Mouse (Mus musculus): Measurements from ENCODE around the gene Prss2. TPM values are rescaled to one million over a fixed set of nuclear protein-coding genes. Genes with fewer than 3 reads are reported as not detected.
"Not testable (repeated sequence)": the region's sequence is repeated elsewhere in the genome, so short reads cannot be mapped to it uniquely, and the experiment has no call there.

The Prss2 gene
- polyA plus RNA-seq, 1 experiment from 2014 or later: 10.5 TPM

DNA sequence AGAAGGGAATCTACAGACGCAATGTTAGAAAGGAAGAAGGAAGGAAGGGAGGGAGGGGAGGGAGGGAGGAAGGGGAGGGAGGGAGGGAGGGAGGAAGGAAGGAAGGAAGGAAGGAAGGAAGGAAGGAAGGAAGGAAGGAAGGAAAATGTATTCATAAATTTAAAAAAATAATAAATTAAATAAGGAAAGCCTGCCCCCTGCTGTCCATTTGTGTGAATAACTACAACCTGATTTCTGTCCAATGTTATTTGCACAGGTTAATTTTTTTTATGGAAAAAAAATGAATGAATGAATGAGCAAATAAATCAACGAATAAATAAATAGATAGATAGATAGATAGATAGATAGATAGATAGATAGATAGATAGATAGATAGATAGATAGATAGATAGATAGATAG is 8.4 kb downstream of the Prss2 start:
- H3K4me3 ChIP-seq (ENCODE audit: low read depth, low read length); H3K36me3 ChIP-seq (ENCODE audit: control insufficient read depth, insufficient read depth); H3K4me2 ChIP-seq (replicated peaks; ENCODE audit: low read depth); H3K4me1 ChIP-seq (replicated peaks; ENCODE audit: control insufficient read depth, insufficient read depth, low read length); H3K9me3 ChIP-seq (ENCODE audit: control insufficient read depth); H3K27me3 ChIP-seq (replicated peaks; ENCODE audit: control insufficient read depth, insufficient read depth, low read length); H3K27ac ChIP-seq (ENCODE audit: low read depth, low read length); H3K9ac ChIP-seq (ENCODE audit: low read depth, low read length); ATAC-seq: not testable (repeated sequence)
- 40% methylated on average over 2 of the region's 2 CpGs for WGBS
- peak; percentile 38; the same call in 1 of the 2 replicates for TF ChIP-seq CTCF (IDR thresholded peaks at IDR 0.05; ENCODE audit: low read depth)

DNA sequence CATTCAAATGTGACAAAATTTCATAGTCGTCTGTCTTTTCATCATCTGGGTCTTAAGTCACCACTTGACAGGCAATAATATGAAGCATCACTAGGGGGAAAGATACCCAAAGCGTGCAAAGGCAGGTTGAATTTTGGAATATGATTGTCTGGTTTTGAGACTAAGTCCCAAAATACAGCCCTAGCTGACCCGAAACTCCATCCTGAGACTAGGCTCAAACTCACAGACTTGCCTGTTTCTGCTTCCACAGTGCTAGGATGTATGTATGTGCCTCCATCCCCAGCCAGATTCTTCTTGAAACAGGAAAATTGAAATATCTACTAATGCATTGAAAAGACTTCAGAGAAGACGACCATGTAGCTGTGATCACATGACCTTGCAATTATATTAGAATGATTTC is 10.6 kb downstream of the Prss2 start:
- Histone ChIP-seq H3K36me3 (ENCODE audit: control insufficient read depth, insufficient read depth) (no peaks in the 10 kb centered on the region), H3K4me1 (replicated peaks; ENCODE audit: control insufficient read depth, insufficient read depth, low read length) (no peaks in the 10 kb centered on the region), H3K9me3 (ENCODE audit: control insufficient read depth) (no peaks in the 10 kb centered on the region), H3K4me3 (ENCODE audit: low read depth, low read length) (no peak overlapping the region), H3K27me3 (replicated peaks; ENCODE audit: control insufficient read depth, insufficient read depth, low read length) (no peaks in the 10 kb centered on the region), H3K4me2 (replicated peaks; ENCODE audit: low read depth) (no peak overlapping the region), H3K27ac (ENCODE audit: low read depth, low read length) (no peak overlapping the region), H3K9ac (ENCODE audit: low read depth, low read length) (no peak overlapping the region)
- WGBS: 77% methylated on average over 4 of the region's 4 CpGs
- ATAC-seq: no peak
- TF ChIP-seq CTCF (IDR thresholded peaks at IDR 0.05; ENCODE audit: low read depth): no peak

DNA sequence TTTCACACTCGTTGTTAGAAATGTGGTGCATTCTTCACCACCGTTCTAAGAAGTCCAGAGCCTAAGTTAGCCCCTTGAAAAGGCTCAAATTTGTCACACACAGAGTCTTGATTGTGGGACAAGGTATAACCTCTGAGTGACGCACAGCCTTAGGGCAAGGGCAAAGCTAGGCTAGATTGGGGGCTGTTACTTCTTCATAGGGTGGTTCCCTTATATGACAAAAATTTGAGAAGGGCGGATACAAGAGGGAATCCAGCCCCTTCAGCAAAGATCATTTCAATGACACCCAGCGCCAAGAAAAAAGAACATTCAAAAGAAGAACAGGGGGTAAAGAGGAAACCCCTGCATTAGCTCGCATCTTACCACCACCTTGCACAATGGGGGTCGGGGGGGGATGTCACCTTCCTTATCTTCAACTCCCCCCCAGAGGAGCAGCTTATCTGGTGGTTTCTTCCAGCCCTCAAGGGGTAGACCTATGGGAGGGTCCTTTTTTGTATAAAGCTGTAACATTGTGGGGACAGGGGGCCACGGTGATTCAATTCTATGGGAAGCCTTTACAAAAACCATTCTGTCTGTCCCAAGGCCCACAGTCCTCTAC is 11.2 kb downstream of the Prss2 start:
- 87% methylated on average over 8 of the region's 8 CpGs for WGBS

DNA sequence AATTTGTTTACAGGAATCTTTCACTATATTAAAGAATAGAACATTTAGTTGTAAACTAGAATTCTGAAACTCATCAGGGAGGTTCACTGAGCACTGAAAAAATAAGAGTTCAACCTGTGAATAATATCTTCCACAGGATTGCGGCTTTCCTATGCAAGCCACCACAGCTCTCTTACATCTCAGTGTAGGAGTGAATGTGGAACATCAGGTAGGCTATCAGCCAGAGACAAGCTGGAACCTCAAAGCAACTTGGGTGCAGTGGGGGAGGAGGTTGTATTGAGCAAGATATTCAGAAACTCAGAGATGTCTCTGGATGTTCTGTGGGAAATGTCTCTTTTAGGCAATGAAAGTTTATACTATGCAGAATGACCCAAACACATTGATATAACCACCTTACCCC is 15.8 kb downstream of the Prss2 start:
- H3K27ac ChIP-seq (ENCODE audit: low read depth, low read length): no peak overlapping the region
- no peaks in the 10 kb centered on the region for H3K9me3 ChIP-seq (ENCODE audit: control insufficient read depth)
- H3K4me1 ChIP-seq (replicated peaks; ENCODE audit: control insufficient read depth, insufficient read depth, low read length): no peaks in the 10 kb centered on the region
- H3K27me3 ChIP-seq (replicated peaks; ENCODE audit: control insufficient read depth, insufficient read depth, low read length): no peaks in the 10 kb centered on the region
- H3K36me3 ChIP-seq (ENCODE audit: control insufficient read depth, insufficient read depth): no peaks in the 10 kb centered on the region
- H3K4me3 ChIP-seq (ENCODE audit: low read depth, low read length): no peak overlapping the region
- WGBS: 93% methylated on average over 1 of the region's 1 CpGs
- no peak for TF ChIP-seq CTCF (IDR thresholded peaks at IDR 0.05; ENCODE audit: low read depth)
- H3K9ac ChIP-seq (ENCODE audit: low read depth, low read length): no peak overlapping the region
- ATAC-seq: no peak
- no peak overlapping the region for H3K4me2 ChIP-seq (replicated peaks; ENCODE audit: low read depth)

More for the DNA sequence above, 11.2 kb downstream of the Prss2 start:
- H3K27me3 ChIP-seq (replicated peaks; ENCODE audit: control insufficient read depth, insufficient read depth, low read length): no peaks in the 10 kb centered on the region
- H3K36me3 ChIP-seq (ENCODE audit: control insufficient read depth, insufficient read depth): no peaks in the 10 kb centered on the region
- H3K27ac ChIP-seq (ENCODE audit: low read depth, low read length): no peak overlapping the region
- no peak for TF ChIP-seq CTCF (IDR thresholded peaks at IDR 0.05; ENCODE audit: low read depth)
- ATAC-seq: no peak
- H3K4me1 ChIP-seq (replicated peaks; ENCODE audit: control insufficient read depth, insufficient read depth, low read length): no peaks in the 10 kb centered on the region
- H3K9ac ChIP-seq (ENCODE audit: low read depth, low read length): no peak overlapping the region
- H3K4me3 ChIP-seq (ENCODE audit: low read depth, low read length): no peak overlapping the region
- H3K4me2 ChIP-seq (replicated peaks; ENCODE audit: low read depth): no peak overlapping the region
- H3K9me3 ChIP-seq (ENCODE audit: control insufficient read depth): no peaks in the 10 kb centered on the region

GRCm38 (mm10) chr6:41538296-41538695 is 16.7 kb downstream of the Prss2 start:
- not testable (repeated sequence) for H3K27me3 ChIP-seq (replicated peaks; ENCODE audit: control insufficient read depth, insufficient read depth, low read length); ATAC-seq; H3K36me3 ChIP-seq (ENCODE audit: control insufficient read depth, insufficient read depth); H3K4me1 ChIP-seq (replicated peaks; ENCODE audit: control insufficient read depth, insufficient read depth, low read length); H3K9ac ChIP-seq (ENCODE audit: low read depth, low read length); H3K27ac ChIP-seq (ENCODE audit: low read depth, low read length); H3K4me2 ChIP-seq (replicated peaks; ENCODE audit: low read depth); H3K9me3 ChIP-seq (ENCODE audit: control insufficient read depth); H3K4me3 ChIP-seq (ENCODE audit: low read depth, low read length)
- 96% methylated on average over 5 of the region's 8 CpGs for WGBS

GRCm38 (mm10) chr6:41540746-41541145 is 19.2 kb downstream of the Prss2 start:
- no peak overlapping the region for H3K4me3 ChIP-seq (ENCODE audit: low read depth, low read length)
- no peaks in the 10 kb centered on the region for H3K9me3 ChIP-seq (ENCODE audit: control insufficient read depth)
- H3K27me3 ChIP-seq (replicated peaks; ENCODE audit: control insufficient read depth, insufficient read depth, low read length): peaks cover 7% of the 10 kb centered on the region; the same call in 1 of the 2 replicates
- H3K9ac ChIP-seq (ENCODE audit: low read depth, low read length): no peak overlapping the region
- H3K4me1 ChIP-seq (replicated peaks; ENCODE audit: control insufficient read depth, insufficient read depth, low read length): no peaks in the 10 kb centered on the region
- TF ChIP-seq CTCF (IDR thresholded peaks at IDR 0.05; ENCODE audit: low read depth): no peak
- ATAC-seq: no peak
- H3K27ac ChIP-seq (ENCODE audit: low read depth, low read length): no peak overlapping the region
- H3K4me2 ChIP-seq (replicated peaks; ENCODE audit: low read depth): no peak overlapping the region
- H3K36me3 ChIP-seq (ENCODE audit: control insufficient read depth, insufficient read depth): no peaks in the 10 kb centered on the region

DNA sequence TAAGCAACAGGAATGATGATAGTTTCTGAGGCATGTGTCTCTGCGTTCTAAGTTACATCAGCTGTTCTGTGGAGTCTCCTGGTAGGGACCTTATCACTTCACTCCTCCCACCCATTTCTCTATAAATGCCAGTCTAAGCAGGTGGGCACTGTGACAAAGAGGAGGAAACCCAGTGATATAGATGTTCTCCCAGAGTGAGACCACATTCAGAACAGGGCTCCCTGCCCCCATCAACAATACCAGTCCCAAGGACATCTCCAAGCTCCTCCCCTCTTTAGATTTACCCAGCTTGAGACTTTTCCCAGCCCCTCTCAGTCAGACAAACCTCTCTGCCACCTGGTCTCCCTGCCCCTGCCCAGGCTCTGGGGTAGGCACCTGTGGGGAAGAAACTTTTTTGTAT is 20.2 kb downstream of the Prss2 start:
- Histone ChIP-seq H3K36me3 (ENCODE audit: control insufficient read depth, insufficient read depth) (no peaks in the 10 kb centered on the region), H3K9me3 (ENCODE audit: control insufficient read depth) (no peaks in the 10 kb centered on the region), H3K27ac (ENCODE audit: low read depth, low read length) (no peak overlapping the region), H3K9ac (ENCODE audit: low read depth, low read length) (no peak overlapping the region), H3K27me3 (replicated peaks; ENCODE audit: control insufficient read depth, insufficient read depth, low read length) (peaks cover 7% of the 10 kb centered on the region; the same call in 1 of the 2 replicates), H3K4me1 (replicated peaks; ENCODE audit: control insufficient read depth, insufficient read depth, low read length) (no peaks in the 10 kb centered on the region), H3K4me2 (replicated peaks; ENCODE audit: low read depth) (no peak overlapping the region), H3K4me3 (ENCODE audit: low read depth, low read length) (no peak overlapping the region)
- TF ChIP-seq CTCF (IDR thresholded peaks at IDR 0.05; ENCODE audit: low read depth): no peak
- 49% methylated on average over 1 of the region's 1 CpGs for WGBS
- ATAC-seq: no peak
